Mouse (Mus musculus) lung, adult 2 months (tissue): ENCODE measurements at regions not wholly inside any gene's neighbourhood (a gene's known extent, or its start where the extent isn't known, plus 50 kb on each side); places are given as distances from the start of the nearest gene placed in this dataset.

Experiments
- DNase-seq: peaks from one replicate; pipeline ENCODE4 v3.0.0; 2022
- H3K4me1 ChIP-seq: fragments of 200-500 bp; 2 replicates; pipeline ENCODE4 v1.6.1; 2011; ENCODE audit warnings: low read length; ENCODE audit not compliant: control insufficient read depth, insufficient read depth
- H3K4me3 ChIP-seq: fragments of 200-500 bp; replicated peaks from 2 replicates; pipeline ENCODE3; 2011; ENCODE audit warnings: low read depth, mild to moderate bottlenecking, control low read depth, low read length; ENCODE audit errors: extremely low read depth
- CTCF ChIP-seq: fragments of 200-500 bp; IDR thresholded peaks from 2 replicates; pipeline ENCODE4 v1.5.1; 2011; ENCODE audit warnings: mild to moderate bottlenecking, low read length, control low read depth; ENCODE audit not compliant: insufficient read depth
- POLR2A ChIP-seq: fragments of 200-500 bp; IDR thresholded peaks from 2 replicates; pipeline ENCODE4 v1.6.1; 2011; ENCODE audit warnings: low read depth, mild to moderate bottlenecking, control low read depth, low read length, borderline replicate concordance; ENCODE audit errors: extremely low read depth
- WGBS: fragments of 180-500 bp; shearing (Covaris S2); methylation state at CpG from one replicate; pipeline ENCODE4 v1.1.7; 2018; 5-methylcytosine and 5-hydroxymethylcytosine counted together

DNA sequence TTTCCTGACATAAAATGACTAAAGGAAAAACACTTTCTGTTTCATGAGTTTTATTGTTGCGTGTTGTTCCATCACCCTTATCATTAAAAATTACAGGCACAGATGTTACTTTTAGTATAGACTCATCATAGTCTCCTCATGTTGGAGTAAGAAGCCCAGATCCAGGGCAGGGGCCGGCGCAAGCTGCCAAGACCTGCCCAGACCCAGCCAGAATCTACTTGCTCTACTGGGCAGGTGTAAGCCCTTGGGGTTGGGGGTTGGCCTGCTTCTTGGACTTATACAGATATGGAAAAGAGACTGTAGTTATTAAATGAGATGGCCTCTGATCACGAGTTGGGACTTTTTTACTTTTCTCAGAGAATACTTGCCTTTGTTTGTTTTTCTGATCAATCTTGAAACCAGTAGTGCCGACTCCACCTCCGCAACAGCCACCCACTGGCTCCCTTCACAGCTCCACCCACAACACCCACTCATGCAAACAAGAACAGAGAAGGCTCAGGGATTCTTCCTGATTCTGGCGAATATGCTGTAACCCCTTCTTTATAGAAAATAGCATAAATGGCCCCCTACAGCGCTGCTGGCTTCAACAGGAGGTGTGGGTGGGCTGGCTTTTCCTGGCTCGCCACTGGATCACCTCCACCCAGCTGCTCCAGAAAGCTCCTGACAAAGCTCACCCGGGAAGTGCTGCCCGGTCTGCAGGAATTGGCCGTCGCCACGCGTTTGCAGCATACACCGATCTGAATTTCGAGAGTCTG lies 689.9 kb upstream of the Car8 start:
- WGBS = 47% methylated on average over 17 of the region's 17 CpGs
- TF ChIP-seq POLR2A = no peak
- no peak for TF ChIP-seq CTCF
- no peak for DNase-seq
- Histone ChIP-seq H3K4me1 (no peaks in the 10 kb centered on the region; the same call in 1 of the 2 replicates), H3K4me3 (no peak overlapping the region)

DNA sequence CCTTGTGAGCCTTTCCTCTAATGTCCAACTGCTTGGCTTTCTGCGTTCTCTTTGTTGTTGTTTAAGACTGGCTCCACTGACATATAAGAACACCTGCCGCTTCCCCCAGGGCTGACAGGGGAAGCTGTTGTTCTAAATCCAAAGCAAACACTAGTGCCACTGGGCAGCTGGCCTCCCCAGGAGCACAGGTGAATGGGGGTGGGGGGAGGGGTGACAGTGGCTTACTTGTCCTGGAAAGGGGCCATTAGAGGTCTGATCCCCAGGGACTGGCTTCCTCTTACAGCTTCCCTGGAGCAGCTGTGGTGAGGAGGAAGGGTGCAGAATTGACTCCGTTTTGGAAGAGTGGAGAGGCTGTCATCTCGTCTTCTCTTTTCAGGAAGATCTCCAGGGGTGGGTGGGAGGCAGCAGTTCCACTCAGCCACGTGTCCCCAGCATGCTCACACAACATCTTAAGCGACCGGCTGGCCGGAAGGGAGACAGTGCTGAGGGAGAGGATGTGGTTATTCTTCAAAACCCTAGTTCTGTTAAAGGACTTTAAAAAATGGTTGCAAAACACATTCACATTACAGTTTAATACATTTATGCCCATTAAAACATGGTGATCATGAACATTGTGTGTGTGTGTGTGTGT lies 688.5 kb upstream of the Car8 start:
- TF ChIP-seq CTCF (no peak), POLR2A (no peak)
- no peak overlapping the region for H3K4me3 ChIP-seq
- DNase-seq = no peak
- WGBS = 50% methylated on average over 8 of the region's 8 CpGs
- H3K4me1 ChIP-seq = no peaks in the 10 kb centered on the region; the same call in 1 of the 2 replicates

DNA sequence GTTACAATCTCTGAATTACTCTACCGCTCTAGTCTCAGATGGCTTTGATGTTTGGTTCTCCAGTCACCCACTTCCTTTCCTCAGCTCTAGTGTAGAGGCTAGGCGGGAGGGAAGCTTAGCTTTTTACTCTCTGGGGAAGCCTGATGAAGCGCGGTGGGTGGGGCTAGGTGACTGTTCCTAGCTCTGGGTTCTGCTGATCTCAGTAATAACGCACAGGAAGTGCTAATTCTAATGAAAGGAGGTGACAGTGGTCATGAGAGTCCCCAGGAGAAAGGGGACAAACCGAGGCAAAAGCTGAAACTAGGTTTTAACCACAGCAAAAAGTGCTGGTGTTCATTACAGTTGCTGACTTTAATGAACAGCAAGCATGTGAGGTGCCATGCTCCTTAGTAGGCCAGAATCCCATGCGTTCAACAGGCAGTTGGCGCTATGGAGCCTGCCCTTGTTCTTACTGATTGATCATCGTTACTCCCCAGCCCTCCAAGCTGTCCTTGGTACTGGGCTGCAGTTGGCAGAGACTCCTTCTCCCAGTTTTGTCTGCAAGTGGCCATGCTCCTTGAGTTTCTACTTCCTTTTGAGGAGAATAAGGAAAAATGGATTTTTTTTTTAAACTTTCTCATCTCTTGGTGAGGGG lies 687.9 kb upstream of the Car8 start:
- H3K4me3 ChIP-seq = no peak overlapping the region
- no peak for TF ChIP-seq POLR2A
- TF ChIP-seq CTCF = no peak
- peaks cover 4% of the 10 kb centered on the region for H3K4me1 ChIP-seq
- DNase-seq = no peak
- 45% methylated on average over 9 of the region's 9 CpGs for WGBS

DNA sequence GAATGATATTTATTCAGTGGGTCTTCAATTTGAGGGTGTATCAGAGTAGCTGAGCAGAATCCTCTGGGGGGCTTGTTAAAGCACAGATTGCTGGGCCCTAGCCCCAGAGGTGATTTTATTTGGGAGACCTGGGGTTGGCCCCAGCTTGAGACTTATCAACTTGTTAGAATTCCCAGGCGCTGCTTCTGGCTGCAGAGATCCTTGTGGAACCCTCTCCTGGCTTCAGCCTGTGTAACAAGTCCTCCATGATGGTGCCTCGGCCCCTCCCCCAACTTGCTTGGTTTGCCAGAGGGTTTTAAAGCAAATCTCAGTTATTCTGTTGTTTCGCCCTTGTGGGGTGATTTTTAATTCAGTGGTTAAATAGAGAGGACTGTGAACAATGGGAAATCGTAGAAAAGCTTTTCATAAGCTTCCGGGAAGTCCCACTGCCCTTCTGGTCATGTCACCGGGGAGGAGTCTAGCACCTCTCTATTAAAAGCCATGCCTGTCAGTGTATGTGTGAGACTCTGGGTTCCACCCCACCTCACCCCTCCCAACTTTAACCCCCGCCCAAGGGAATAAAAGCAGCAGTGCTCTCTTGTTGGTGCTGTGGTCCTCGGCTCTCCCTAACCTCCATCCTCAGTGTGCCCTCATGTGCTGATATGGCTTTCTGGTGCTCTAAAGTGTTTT lies 684.0 kb upstream of the Car8 start:
- Histone ChIP-seq H3K4me1 (peaks cover 5% of the 10 kb centered on the region; the same call in 1 of the 2 replicates), H3K4me3 (no peak overlapping the region)
- TF ChIP-seq CTCF (no peak), POLR2A (no peak)
- 79% methylated on average over 8 of the region's 8 CpGs for WGBS
- no peak for DNase-seq

DNA sequence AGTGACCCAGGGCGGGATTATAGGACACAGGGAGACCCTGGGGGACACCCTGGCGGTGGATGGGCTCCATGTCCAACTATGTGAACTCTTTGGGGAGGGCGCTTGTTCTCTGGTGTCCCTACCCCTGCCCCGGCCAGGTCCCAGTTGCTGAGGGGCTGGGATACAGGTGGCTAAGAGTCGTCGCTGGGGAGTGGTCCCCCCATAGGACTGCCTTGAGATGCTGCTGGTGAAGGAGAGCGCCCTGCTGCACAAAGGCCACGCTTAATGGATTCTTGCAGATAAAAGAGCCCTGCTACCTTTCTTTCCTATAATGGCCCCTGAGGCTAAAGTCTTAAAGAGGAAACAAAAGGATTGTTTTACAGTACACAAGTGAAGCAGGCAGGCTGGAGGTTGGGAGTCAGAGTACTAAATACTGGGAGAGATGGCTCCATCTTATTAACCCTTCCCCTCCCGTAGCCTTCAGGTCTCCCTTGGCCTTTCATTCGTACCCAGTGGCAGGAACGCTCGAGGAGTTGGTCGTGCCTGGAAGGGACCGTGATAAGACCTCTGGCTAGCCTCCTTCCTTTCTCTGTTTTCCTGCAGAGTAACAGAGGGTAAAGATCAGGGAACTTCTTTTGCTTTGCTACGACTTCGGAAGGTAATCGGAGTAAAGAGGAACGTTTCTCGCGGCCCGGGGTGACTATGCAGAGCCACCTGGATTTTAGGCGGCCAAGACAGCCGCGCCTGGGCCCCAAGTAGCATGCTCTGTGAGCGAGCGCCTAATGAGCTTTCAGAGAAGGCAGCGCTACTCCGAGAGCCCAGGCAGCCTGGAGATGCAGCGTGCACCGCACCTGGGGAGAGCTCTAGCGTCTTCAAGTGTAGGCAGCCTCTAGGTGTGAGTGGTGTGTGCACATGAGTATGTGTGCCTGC lies 682.9 kb upstream of the Car8 start:
- Histone ChIP-seq H3K4me3 (no peak overlapping the region), H3K4me1 (peaks cover 5% of the 10 kb centered on the region; the same call in 1 of the 2 replicates)
- TF ChIP-seq POLR2A = no peak
- no peak for TF ChIP-seq CTCF
- no peak for DNase-seq
- WGBS = 31% methylated on average over 31 of the region's 31 CpGs

DNA sequence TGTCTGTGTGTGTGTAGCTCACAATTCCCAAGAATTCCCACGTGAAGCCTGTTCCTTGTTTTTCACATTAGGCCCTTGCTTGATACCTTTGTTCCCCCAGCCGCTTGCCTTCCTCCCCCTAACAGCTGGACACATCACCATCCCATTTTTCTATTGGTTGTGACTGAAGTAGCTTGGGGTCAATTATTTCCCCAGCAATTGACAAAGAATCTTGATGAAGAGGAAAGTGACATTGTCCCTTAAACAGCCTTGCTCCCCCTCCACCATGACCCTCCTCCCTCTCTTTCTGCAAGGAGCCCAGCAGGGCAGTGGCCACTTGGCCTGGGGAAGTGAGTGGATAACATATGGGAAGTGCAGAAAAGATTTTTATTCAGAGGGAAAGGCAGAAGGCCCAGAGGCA lies 681.5 kb upstream of the Car8 start:
- DNase-seq = no peak
- Histone ChIP-seq H3K4me1 (peaks cover 5% of the 10 kb centered on the region; the same call in 1 of the 2 replicates), H3K4me3 (no peak overlapping the region)
- WGBS = 96% methylated on average over 2 of the region's 2 CpGs
- TF ChIP-seq CTCF = no peak
- no peak for TF ChIP-seq POLR2A

DNA sequence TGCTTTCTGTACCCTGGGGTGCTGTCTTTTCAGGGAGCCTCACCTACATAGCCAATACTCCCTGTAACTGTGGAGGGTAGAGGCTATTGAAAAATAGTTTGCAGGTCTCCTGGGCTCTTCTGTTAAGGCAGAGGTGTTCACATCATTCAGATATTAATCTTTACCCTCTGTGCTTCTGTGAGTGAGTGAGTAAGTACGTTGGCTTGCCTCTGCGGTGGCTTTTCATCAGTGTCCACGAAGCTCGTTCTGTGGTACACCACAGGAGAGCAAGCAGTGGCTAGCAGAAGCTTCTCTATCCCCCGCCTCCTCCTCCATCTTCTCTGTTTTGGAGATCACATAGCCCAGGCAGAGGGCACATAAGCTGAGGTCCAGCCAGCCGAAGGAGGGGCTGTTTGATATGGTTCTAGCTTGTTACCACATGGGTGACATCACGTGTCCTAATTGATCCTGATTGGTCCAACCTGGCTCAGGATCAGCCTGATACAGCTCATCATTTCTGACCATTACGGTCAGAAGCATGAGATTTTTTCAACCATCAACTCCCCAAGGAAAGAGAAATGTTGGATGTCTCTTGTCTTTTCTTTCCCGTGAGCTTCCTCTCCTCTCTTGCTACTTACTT lies 680.6 kb upstream of the Car8 start:
- WGBS = 84% methylated on average over 9 of the region's 9 CpGs
- Histone ChIP-seq H3K4me1 (peaks cover 5% of the 10 kb centered on the region; the same call in 1 of the 2 replicates), H3K4me3 (no peak overlapping the region)
- TF ChIP-seq POLR2A = no peak
- no peak for TF ChIP-seq CTCF
- no peak for DNase-seq
